Mouse (Mus musculus) adrenal gland, postnatal 36 days (tissue): ENCODE results near the gene Disc1. TPM values are rescaled to one million over a fixed set of nuclear protein-coding genes. Genes with fewer than 3 reads are reported as not detected.
A peak's percentile ranks its signal among the peaks of the same experiment; 100 is the strongest.

ENCODE experiments used
- DNase-seq, 2 experiments: peaks; one replicate each; pipeline ENCODE4 v3.0.0; 2021; ENCODE audit warnings: mixed read lengths in 1 of 2
- long read RNA-seq, 2 experiments: library from polyadenylated mRNA; stranded (forward); transcript quantifications; one replicate each; pipeline ENCODE4 v2.0.0; 2021; ENCODE audit warnings: borderline sequencing depth in 2 of 2
- total RNA-seq, 2 experiments: library from RNA; stranded (reverse); gene quantifications; 2 replicates each; pipeline ENCODE4 v1.2.3; 2021

Disc1 gene
- total RNA-seq: 1 to 10 TPM; 1.2 to 1.8 TPM
- long read RNA-seq, experiment 1: 0 reads
- long read RNA-seq, experiment 2: 0 reads

GRCm38 (mm10) chr8:125053505-125054435, at the start of gene Disc1:
Gene Disc1 (plus strand): TSS chr8:125054195.
- peak; percentile 61 to 62 for DNase-seq

- peak; percentile 95 to 97 for DNase-seq
Observed at GRCm38 (mm10) chr8:125012695-125013627, 41.0 kb upstream of the Disc1 start, which contains the start of gene Tsnax. Gene Tsnax (plus strand): TSS chr8:125012997.

GRCm38 (mm10) chr8:125024085-125024484, 29.9 kb upstream of the Disc1 start:
- DNase-seq: no peak

GRCm38 (mm10) chr8:125027211-125027610, 26.8 kb upstream of the Disc1 start:
- DNase-seq: no peak

GRCm38 (mm10) chr8:125028841-125029240, 25.2 kb upstream of the Disc1 start:
- no peak for DNase-seq

- no peak for DNase-seq
Observed at GRCm38 (mm10) chr8:125031276-125031675, 22.7 kb upstream of the Disc1 start.

- peak; percentile 76 to 83 for DNase-seq
Observed at GRCm38 (mm10) chr8:125034669-125035068, 19.3 kb upstream of the Disc1 start.

GRCm38 (mm10) chr8:125037081-125037480, 16.9 kb upstream of the Disc1 start:
- DNase-seq: peak in 1 of 2 experiments; percentile 6

- no peak for DNase-seq
Observed at GRCm38 (mm10) chr8:125038731-125039130, 15.3 kb upstream of the Disc1 start.

- DNase-seq: no peak
Observed at GRCm38 (mm10) chr8:125040587-125041375, 13.2 kb upstream of the Disc1 start.

GRCm38 (mm10) chr8:125041496-125041895, 12.5 kb upstream of the Disc1 start:
- peak in 1 of 2 experiments; percentile 17 for DNase-seq

GRCm38 (mm10) chr8:125043394-125043793, 10.6 kb upstream of the Disc1 start:
- no peak for DNase-seq

GRCm38 (mm10) chr8:125043935-125044334, 10.1 kb upstream of the Disc1 start:
- peak in 1 of 2 experiments; percentile 21 for DNase-seq

GRCm38 (mm10) chr8:125045760-125046159, 8.2 kb upstream of the Disc1 start:
- DNase-seq: no peak

- peak in 1 of 2 experiments; percentile 6 for DNase-seq
Observed at GRCm38 (mm10) chr8:125049051-125049750, 4.8 kb upstream of the Disc1 start.

GRCm38 (mm10) chr8:125049826-125050225, 4.2 kb upstream of the Disc1 start:
- DNase-seq: no peak

GRCm38 (mm10) chr8:125052026-125052425, 2.0 kb upstream of the Disc1 start:
- DNase-seq: peak; percentile 84 to 88

- DNase-seq: peak; percentile 74
Observed at GRCm38 (mm10) chr8:125054436-125054810, 428 bp downstream of the Disc1 start.

- DNase-seq: no peak
Observed at GRCm38 (mm10) chr8:125060904-125061303, 6.9 kb downstream of the Disc1 start.

GRCm38 (mm10) chr8:125065596-125065995, 11.6 kb downstream of the Disc1 start:
- DNase-seq: peak; percentile 54 to 58
